Mouse (Mus musculus) lung, embryonic 16.5 days (tissue): ENCODE results near the gene Acadl. TPM values are rescaled to one million over a fixed set of nuclear protein-coding genes. Genes with fewer than 3 reads are reported as not detected.
A peak's percentile ranks its signal among the peaks of the same experiment; 100 is the strongest.

Experiments
- ATAC-seq: fragments of 200-750 bp; cut with Nextera tagmentation; 2 replicates; pipeline ENCODE4 v1.8.0; 2017; ENCODE audit warnings: low read depth, mild to moderate bottlenecking, moderate library complexity
- H3K27ac ChIP-seq: fragments of 300-500 bp; sonication (generic); 2 replicates; pipeline ENCODE4 v1.5.1; 2014; ENCODE audit warnings: mild to moderate bottlenecking, control low read depth, low read length
- H3K27me3 ChIP-seq: fragments of 300-500 bp; sonication (generic); 2 replicates; pipeline ENCODE4 v1.6.1; 2014; ENCODE audit warnings: low read depth, low read length, mixed read lengths; ENCODE audit not compliant: control insufficient read depth, insufficient read depth
- H3K36me3 ChIP-seq: fragments of 300-500 bp; sonication (generic); 2 replicates; pipeline ENCODE4 v1.6.1; 2014; ENCODE audit warnings: low read length; ENCODE audit not compliant: control insufficient read depth, insufficient read depth
- H3K4me1 ChIP-seq: fragments of 300-500 bp; sonication (generic); replicated peaks from 2 replicates; pipeline ENCODE4 v1.6.1; 2014; ENCODE audit warnings: low read length, mixed read lengths; ENCODE audit not compliant: control insufficient read depth, insufficient read depth
- H3K4me2 ChIP-seq: fragments of 300-500 bp; sonication (generic); 2 replicates; pipeline ENCODE4 v1.6.1; 2014; ENCODE audit warnings: low read depth, low read length, control low read depth
- H3K4me3 ChIP-seq: fragments of 300-500 bp; sonication (generic); 2 replicates; pipeline ENCODE4 v1.5.1; 2014; ENCODE audit warnings: mild to moderate bottlenecking, low read length, control low read depth
- H3K9ac ChIP-seq: fragments of 300-500 bp; sonication (generic); 2 replicates; pipeline ENCODE4 v1.6.1; 2014; ENCODE audit warnings: low read length, control low read depth
- H3K9me3 ChIP-seq: fragments of 300-500 bp; sonication (generic); 2 replicates; pipeline ENCODE4 v1.6.1; 2016; ENCODE audit warnings: low read length; ENCODE audit not compliant: control insufficient read depth
- WGBS: fragments of 180-500 bp; shearing (Covaris S2); extraction: QIAGEN DNeasy Blood & Tissue Kit; methylation state at CpG from one replicate; pipeline ENCODE4 v1.1.7; 2014; 5-methylcytosine and 5-hydroxymethylcytosine counted together
- polyA plus RNA-seq: library from polyadenylated mRNA; unstranded; fragments of >200 nt; fragmentation: Nextera tagmentation; extraction: Ambion mirVana; gene quantifications from 2 replicates; pipeline ENCODE4 v1.2.1, GENCODE M21; 2015

Gene Acadl
- polyA plus RNA-seq, 1 experiment from 2014 or later: 197 TPM

DNA sequence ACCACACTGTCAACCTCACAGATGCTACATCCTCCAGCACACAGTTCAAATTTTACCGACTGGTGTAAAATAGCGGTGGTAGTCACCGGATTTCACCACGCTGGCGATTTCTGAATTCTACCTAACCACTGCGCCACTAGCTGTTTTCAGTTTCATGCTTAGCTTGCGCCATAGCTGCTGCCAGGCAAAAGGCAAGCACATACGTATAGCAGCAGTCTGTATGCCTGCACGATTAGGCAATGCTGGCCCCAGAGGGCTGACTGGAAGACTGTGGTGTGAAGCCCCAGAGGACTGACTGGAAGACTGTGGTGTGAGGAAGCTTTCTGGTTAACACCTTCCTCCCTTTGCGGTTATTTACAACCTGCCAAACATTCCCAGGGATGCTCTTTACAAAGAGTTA, 21.1 kb downstream of the Acadl start:
- Histone ChIP-seq H3K36me3 (peaks cover 20% of the 10 kb centered on the region), H3K4me3 (no peak overlapping the region), H3K9me3 (no peaks in the 10 kb centered on the region), H3K27ac (no peak overlapping the region), H3K4me1 (peaks cover 27% of the 10 kb centered on the region), H3K9ac (no peak overlapping the region), H3K27me3 (no peaks in the 10 kb centered on the region), H3K4me2 (no peak overlapping the region)
- WGBS: 85% methylated on average over 10 of the region's 10 CpGs
- ATAC-seq: no peak

DNA sequence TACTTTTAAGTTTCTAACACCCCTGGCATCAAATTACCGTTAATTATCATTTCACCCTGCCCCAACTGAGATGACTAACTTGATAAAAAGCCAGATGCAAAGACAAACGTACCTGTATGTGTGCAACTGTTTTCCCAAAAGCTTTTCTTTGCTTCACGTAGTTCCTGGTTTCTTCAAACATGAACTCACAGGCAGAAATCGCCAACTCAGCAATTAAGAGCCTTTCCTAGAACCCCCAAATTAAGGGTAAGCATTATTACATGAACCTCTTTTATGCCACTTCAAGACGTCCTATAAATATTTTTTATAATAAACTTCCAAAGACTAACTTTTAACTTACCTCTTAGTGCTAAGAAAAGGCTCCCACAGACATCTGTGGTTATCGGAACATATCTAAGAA, 21.6 kb downstream of the Acadl start:
- H3K9me3 ChIP-seq: no peaks in the 10 kb centered on the region
- WGBS: 76% methylated on average over 6 of the region's 6 CpGs
- H3K4me3 ChIP-seq: no peak overlapping the region
- peaks cover 20% of the 10 kb centered on the region for H3K36me3 ChIP-seq
- H3K9ac ChIP-seq: no peak overlapping the region
- ATAC-seq: no peak
- no peaks in the 10 kb centered on the region for H3K27me3 ChIP-seq
- H3K27ac ChIP-seq: no peak overlapping the region
- peaks cover 27% of the 10 kb centered on the region for H3K4me1 ChIP-seq
- no peak overlapping the region for H3K4me2 ChIP-seq

DNA sequence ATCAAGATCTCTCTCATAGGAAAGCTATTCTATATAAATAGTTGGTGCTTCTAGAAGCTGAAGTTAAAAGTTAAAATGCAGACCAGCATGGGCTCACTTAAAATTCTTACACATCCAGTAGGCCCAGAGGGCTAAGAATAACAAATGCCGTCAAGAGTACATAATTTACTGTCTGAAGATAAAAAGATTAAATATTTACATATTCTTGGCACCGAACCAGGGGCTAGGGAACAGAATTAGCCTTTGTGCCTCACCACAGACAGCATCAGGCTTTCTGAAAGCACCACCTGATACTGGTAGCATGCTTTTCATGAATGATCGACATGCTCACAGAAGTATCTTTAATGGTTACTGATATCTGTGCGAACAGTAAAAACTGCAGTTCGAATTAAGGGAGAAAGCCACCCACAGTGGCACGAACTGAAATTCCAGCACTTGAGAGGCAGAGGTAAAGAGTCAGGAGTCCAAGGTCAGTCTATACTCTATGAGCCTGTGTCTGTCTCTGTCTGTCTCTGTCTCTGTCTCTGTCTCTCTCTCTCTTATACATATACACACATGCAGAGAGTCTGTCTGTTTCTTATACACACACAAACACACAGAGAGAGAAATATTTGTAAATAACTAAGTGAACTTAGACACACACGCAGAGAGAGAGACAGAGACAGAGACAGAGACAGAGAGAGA, 23.2 kb downstream of the Acadl start:
- Histone ChIP-seq H3K4me1 (peaks cover 24% of the 10 kb centered on the region), H3K27me3 (no peaks in the 10 kb centered on the region), H3K4me2 (no peak overlapping the region), H3K9ac (0 out of 2 replicates have a peak overlapping the region, but pooled peaks have one; percentile 34), H3K27ac (peak overlapping the region; percentile 64), H3K9me3 (no peaks in the 10 kb centered on the region), H3K4me3 (no peak overlapping the region), H3K36me3 (peaks cover 15% of the 10 kb centered on the region)
- WGBS: 23% methylated on average over 7 of the region's 7 CpGs
- peak; percentile 81 for ATAC-seq

DNA sequence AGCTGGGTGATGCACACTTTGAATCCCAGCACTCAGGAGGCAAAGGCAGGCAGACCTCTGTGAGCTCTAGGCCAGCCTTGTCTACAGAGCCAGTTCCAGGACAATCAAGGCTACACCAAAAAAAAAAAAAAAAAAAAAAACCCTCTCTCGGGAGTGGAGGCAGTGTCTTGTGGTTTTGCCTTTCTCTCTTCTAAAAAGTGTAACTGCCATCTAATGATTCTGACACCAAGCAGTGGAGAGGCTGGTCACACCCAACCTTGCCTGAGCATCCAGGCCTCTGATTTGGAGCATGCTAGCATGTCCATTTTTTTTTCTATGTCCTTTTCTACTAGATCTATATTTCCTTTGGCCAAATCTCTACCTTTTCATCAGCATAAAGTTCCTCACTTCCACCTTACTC, 23.9 kb downstream of the Acadl start:
- 33% methylated on average over 1 of the region's 1 CpGs for WGBS
- H3K9ac ChIP-seq: no peak overlapping the region
- peak overlapping the region; percentile 44 for H3K27ac ChIP-seq
- H3K4me1 ChIP-seq: peaks cover 27% of the 10 kb centered on the region
- H3K27me3 ChIP-seq: no peaks in the 10 kb centered on the region
- ATAC-seq: peak; percentile 23; the same call in 1 of the 2 replicates
- no peak overlapping the region for H3K4me3 ChIP-seq
- H3K4me2 ChIP-seq: no peak overlapping the region
- H3K9me3 ChIP-seq: no peaks in the 10 kb centered on the region
- H3K36me3 ChIP-seq: peaks cover 16% of the 10 kb centered on the region

DNA sequence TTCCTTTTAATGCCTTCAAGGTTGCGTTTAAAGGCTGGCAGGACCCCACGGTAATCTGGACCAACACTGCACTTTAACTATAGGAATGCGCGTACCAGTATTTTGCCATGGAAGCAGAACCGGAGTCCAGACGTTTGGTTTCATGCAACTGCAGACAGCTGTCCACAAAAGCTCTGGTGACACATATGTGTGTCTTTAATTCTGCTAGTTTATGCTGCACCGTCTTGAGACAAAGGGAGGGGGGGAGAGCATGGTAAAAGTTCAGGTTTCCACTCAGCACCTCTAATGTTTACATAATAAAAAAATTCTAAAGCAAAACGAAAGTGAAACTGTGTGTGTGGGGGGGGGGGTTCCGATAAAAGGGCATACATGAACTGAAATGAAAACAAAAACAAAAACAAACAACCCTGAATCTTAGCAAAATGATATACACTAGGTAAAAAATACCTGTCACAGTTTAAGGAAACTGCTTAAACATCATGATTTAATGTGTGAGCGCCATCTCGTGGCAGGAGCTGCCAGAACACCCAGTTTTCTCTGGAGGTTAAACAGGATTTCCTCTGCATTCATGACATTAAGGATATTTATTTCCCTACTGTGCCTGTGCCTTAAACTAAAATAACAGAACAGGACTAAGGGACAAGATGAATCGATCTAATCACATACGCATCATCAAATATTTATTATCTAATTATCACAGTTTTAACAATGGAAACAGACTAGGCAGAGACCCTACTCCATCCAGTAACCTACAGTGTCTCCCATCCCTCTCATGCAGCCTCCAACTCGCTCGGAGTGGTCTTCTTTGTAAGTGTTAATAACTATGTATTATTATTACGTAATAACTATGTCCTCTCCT, 24.7 kb downstream of the Acadl start:
- Histone ChIP-seq H3K36me3 (peaks cover 16% of the 10 kb centered on the region), H3K4me3 (peak overlapping the region; percentile 27), H3K4me2 (peak overlapping the region; percentile 54), H3K9ac (peak overlapping the region; percentile 50; the same call in 1 of the 2 replicates), H3K9me3 (no peaks in the 10 kb centered on the region), H3K27me3 (no peaks in the 10 kb centered on the region), H3K4me1 (peaks cover 31% of the 10 kb centered on the region), H3K27ac (peak overlapping the region; percentile 44)
- peak; percentile 24 for ATAC-seq
- WGBS: 36% methylated on average over 16 of the region's 16 CpGs

DNA sequence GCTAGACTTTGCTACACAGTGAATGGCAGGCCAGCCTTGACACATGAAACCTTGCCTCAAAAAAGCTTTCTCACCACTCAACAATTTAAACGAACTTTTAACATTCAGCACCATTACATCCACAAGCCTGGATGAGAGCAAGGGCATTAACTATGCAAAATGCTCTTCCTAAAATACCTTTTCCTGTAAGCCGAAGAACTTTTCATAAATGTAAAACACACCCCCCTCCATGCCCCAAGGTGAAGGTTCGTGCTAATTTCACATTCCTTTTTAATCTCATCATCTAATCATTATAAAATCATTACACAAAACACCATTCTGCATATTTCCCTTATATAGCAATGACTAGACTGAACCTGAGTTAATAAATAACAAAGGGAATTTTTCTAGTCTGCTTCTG, 25.9 kb downstream of the Acadl start:
- Histone ChIP-seq H3K27ac (no peak overlapping the region), H3K9me3 (no peaks in the 10 kb centered on the region), H3K4me1 (peaks cover 34% of the 10 kb centered on the region), H3K9ac (no peak overlapping the region), H3K4me3 (no peak overlapping the region), H3K27me3 (no peaks in the 10 kb centered on the region), H3K4me2 (no peak overlapping the region), H3K36me3 (peaks cover 12% of the 10 kb centered on the region)
- WGBS: 58% methylated on average over 3 of the region's 3 CpGs
- no peak for ATAC-seq

DNA sequence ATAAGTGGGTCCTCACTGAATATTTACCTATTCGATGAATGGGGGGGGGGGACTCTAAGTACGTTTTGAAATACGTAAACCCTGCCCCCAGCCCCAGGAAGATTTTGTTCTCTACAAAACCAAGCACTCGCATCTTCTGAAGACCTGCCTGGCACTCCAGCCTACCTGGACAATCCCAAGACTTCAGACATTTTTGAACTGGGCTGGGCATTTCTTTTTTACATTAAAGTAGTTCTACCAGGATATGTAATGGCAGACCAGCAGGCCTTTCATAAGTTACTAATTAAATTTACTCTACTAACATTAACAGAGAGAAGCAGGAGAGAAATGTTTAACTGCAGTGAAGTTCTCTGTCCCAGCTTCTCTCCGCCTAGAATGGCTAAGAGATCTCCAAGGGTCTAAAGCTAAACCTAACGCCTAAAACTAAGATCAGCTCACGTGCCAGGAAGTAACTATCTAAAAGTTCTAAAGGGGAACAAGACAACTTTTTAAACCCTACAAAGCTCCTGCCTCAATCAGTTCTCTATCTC, 30.4 kb downstream of the Acadl start:
- WGBS: 63% methylated on average over 7 of the region's 7 CpGs
- no peaks in the 10 kb centered on the region for H3K9me3 ChIP-seq
- peak overlapping the region; percentile 92 for H3K27ac ChIP-seq
- H3K4me1 ChIP-seq: peaks cover 14% of the 10 kb centered on the region
- H3K36me3 ChIP-seq: peaks cover 5% of the 10 kb centered on the region
- H3K4me2 ChIP-seq: peak overlapping the region; percentile 23; the same call in 1 of the 2 replicates
- H3K9ac ChIP-seq: no peak overlapping the region
- peak; percentile 75 for ATAC-seq
- no peak overlapping the region for H3K4me3 ChIP-seq
- no peaks in the 10 kb centered on the region for H3K27me3 ChIP-seq

DNA sequence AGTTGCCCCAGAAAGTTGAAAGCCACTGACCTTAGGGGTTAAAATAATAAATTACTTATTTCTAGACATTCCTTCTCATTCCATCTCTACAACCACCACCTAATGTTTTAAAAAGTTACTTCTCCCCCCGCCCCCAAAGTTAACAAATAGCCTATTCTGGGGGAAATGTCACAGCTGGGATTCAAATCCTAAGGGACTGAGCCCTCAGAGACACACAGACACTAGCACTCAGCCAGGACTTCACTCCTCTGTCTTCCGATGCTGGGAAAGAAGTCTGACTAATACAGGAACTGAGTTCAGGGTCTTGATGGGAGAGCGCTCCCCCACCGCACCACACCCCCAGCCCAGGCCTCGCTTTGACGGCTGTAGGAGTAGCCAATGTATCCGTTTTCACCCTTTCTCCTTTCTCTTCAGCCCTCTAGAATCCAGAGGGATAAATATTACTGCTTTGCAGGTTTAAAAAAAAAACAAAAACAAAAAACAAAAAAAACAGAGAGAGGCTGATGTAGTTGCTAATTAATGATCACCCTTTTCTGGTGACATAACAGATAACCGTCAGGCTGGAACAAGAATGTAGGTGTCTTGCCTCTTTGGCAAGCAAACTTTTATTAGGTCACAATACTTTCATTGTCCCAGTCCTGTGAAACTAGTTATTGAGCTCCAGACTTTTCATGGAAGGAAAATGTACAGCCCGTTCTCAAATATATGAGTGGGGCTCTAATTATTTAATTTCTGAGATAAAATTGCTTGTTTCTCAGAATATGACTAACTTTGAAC, 31.1 kb downstream of the Acadl start:
- Histone ChIP-seq H3K9ac (no peak overlapping the region), H3K36me3 (peaks cover 5% of the 10 kb centered on the region), H3K4me3 (no peak overlapping the region), H3K4me1 (peaks cover 14% of the 10 kb centered on the region), H3K27me3 (no peaks in the 10 kb centered on the region), H3K4me2 (no peak overlapping the region), H3K9me3 (no peaks in the 10 kb centered on the region), H3K27ac (peak overlapping the region; percentile 92)
- 46% methylated on average over 9 of the region's 9 CpGs for WGBS
- ATAC-seq: peak; percentile 47
